Mouse (Mus musculus) ES-E14 (cell line): ENCODE data around the gene Ntng1.

ENCODE experiments used
- HCFC1 ChIP-seq: IDR thresholded peaks from 2 replicates; pipeline ENCODE4 v1.6.1; 2012; ENCODE audit warnings: low read length, inconsistent platforms, borderline replicate concordance; ENCODE audit not compliant: insufficient read depth
- MAFK ChIP-seq: IDR thresholded peaks from 2 replicates; pipeline ENCODE4 v1.6.1; 2014; ENCODE audit warnings: mild to moderate bottlenecking, low read depth, low read length, inconsistent platforms; ENCODE audit not compliant: insufficient read depth
- ZNF384 ChIP-seq: IDR thresholded peaks from 2 replicates; pipeline ENCODE4 v1.6.1; 2012; ENCODE audit warnings: low read depth, low read length, inconsistent platforms

- no peak for TF ChIP-seq HCFC1
- TF ChIP-seq MAFK = no peak
- TF ChIP-seq ZNF384 = no peak
Observed at GRCm38 (mm10) chr3:110133150-110133549, 10.7 kb downstream of the Ntng1 start.
